Mouse (Mus musculus): ENCODE measurements at regions not wholly inside any gene's neighbourhood (a gene's known extent, or its start where the extent isn't known, plus 50 kb on each side); places are given as distances from the start of the nearest gene placed in this dataset.

DNA sequence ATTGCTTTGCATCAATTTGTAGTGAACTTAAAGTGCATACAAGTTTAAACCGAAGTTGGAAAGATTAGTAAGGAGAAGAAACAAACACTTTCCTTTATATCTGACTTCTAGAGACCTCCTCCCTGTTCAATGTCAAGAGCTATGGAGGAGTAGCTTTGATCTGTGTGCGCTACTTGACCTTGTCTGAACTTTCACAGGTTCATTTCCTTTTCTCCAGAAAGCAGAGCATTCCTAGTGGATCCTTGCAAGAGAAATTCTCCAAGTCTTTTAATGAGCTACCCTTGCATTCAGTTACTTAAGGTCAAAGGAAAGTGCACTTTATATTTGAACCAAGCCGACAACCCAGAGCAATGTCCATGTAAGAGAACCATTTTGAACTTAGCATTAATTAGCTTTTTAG, 177.2 kb upstream of the Mdga2 start:
- Histone ChIP-seq H3K9ac (ENCODE audit: control insufficient read depth, low read depth, low read length, poor library complexity, severe bottlenecking) (no peak overlapping the region), H3K27ac (ENCODE audit: control insufficient read depth, low read depth, low read length) (no peak overlapping the region), H3K9me3 (replicated peaks; ENCODE audit: insufficient read depth, low read length) (no peaks in the 10 kb centered on the region), H3K36me3 (ENCODE audit: control insufficient read depth in 1 of 2, insufficient read depth in 2 of 2, low read length in 2 of 2) (no peaks in the 10 kb centered on the region), H3K27me3 (ENCODE audit: control insufficient read depth in 1 of 2, insufficient read depth in 2 of 2, low read length in 2 of 2) (no peaks in the 10 kb centered on the region), H3K4me3 (ENCODE audit: control insufficient read depth in 1 of 2, insufficient read depth in 1 of 2, low read depth in 2 of 2, low read length in 2 of 2) (no peak overlapping the region), H3K79me2 (ENCODE audit: control insufficient read depth, insufficient read depth, low read length, poor library complexity) (no peaks in the 10 kb centered on the region), H3K4me1 (ENCODE audit: control insufficient read depth in 1 of 2, insufficient read depth in 2 of 2, low read length in 2 of 2) (no peaks in the 10 kb centered on the region)
- TF ChIP-seq BHLHE40 (IDR thresholded peaks at IDR 0.05; ENCODE audit: borderline replicate concordance, low read depth, low read length): no peak
- no peak for DNase-seq (ENCODE audit: low read depth, low spot score)

GRCm38 (mm10) chr12:67374530-67374929, 152.2 kb upstream of the Mdga2 start:
- TF ChIP-seq NELFE (IDR thresholded peaks at IDR 0.05; ENCODE audit: low read depth, low read length) (no peak), ZNF384 (IDR thresholded peaks at IDR 0.05; ENCODE audit: low read depth, low read length) (no peak), MEF2A (IDR thresholded peaks at IDR 0.05; ENCODE audit: extremely low read depth, insufficient replicate concordance, low read depth, low read length, poor library complexity, severe bottlenecking) (no peak), ELF1 (IDR thresholded peaks at IDR 0.05; ENCODE audit: low read depth, low read length) (no peak)
- H3K27me3 ChIP-seq (ENCODE audit: control insufficient read depth in 1 of 2, insufficient read depth in 2 of 2, low read length in 2 of 2): no peaks in the 10 kb centered on the region
- H3K36me3 ChIP-seq (ENCODE audit: control insufficient read depth in 1 of 2, insufficient read depth in 2 of 2, low read length in 2 of 2): no peaks in the 10 kb centered on the region
- no peaks in the 10 kb centered on the region for H3K79me2 ChIP-seq (ENCODE audit: control insufficient read depth, insufficient read depth, low read length, poor library complexity)
- no peaks in the 10 kb centered on the region for H3K9me3 ChIP-seq (replicated peaks; ENCODE audit: insufficient read depth, low read length)
- no peak overlapping the region for H3K4me3 ChIP-seq (ENCODE audit: control insufficient read depth in 1 of 2, insufficient read depth in 1 of 2, low read depth in 2 of 2, low read length in 2 of 2)
- no peaks in the 10 kb centered on the region for H3K4me1 ChIP-seq (ENCODE audit: control insufficient read depth in 1 of 2, insufficient read depth in 2 of 2, low read length in 2 of 2)
- H3K9ac ChIP-seq (ENCODE audit: control insufficient read depth, low read depth, low read length, poor library complexity, severe bottlenecking): no peak overlapping the region
- no peak for DNase-seq (ENCODE audit: low read depth, low spot score)
- no peak overlapping the region for H3K27ac ChIP-seq (ENCODE audit: control insufficient read depth, low read depth, low read length)

DNA sequence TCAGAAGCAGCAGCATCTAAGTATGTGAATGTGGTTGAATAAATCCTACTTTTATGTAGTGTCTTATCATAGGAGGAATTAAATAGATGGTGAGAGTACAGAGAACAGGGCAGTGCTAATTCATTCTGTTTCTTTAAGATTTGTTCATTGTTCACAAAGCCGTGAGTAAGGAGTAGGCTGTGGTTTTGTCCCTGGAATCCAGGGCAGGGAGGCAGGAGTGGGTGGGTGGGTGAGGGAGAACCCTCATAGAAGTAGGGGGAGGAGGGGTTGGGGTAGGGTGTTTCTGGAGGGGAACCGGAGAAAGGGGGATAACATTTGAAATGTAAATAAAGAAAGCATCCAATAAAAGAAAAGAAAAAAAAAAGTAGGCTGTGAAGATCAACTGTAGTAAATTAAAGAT, 126.2 kb upstream of the Mdga2 start:
- no peak for DNase-seq (ENCODE audit: low read depth, low spot score)
- Histone ChIP-seq H3K79me2 (ENCODE audit: control insufficient read depth, insufficient read depth, low read length, poor library complexity) (no peaks in the 10 kb centered on the region), H3K27me3 (ENCODE audit: control insufficient read depth in 1 of 2, insufficient read depth in 2 of 2, low read length in 2 of 2) (no peaks in the 10 kb centered on the region), H3K4me1 (ENCODE audit: control insufficient read depth in 1 of 2, insufficient read depth in 2 of 2, low read length in 2 of 2) (no peaks in the 10 kb centered on the region), H3K4me3 (ENCODE audit: control insufficient read depth in 1 of 2, insufficient read depth in 1 of 2, low read depth in 2 of 2, low read length in 2 of 2) (no peak overlapping the region), H3K9me3 (replicated peaks; ENCODE audit: insufficient read depth, low read length) (no peaks in the 10 kb centered on the region), H3K27ac (ENCODE audit: control insufficient read depth, low read depth, low read length) (no peak overlapping the region), H3K9ac (ENCODE audit: control insufficient read depth, low read depth, low read length, poor library complexity, severe bottlenecking) (no peak overlapping the region), H3K36me3 (ENCODE audit: control insufficient read depth in 1 of 2, insufficient read depth in 2 of 2, low read length in 2 of 2) (no peaks in the 10 kb centered on the region)
- TF ChIP-seq NELFE (IDR thresholded peaks at IDR 0.05; ENCODE audit: low read depth, low read length): no peak
- TF ChIP-seq ZMIZ1 (IDR thresholded peaks at IDR 0.05; ENCODE audit: low read depth, low read length): no peak

- Histone ChIP-seq H3K27ac (ENCODE audit: control insufficient read depth, low read depth, low read length) (no peak overlapping the region), H3K4me3 (ENCODE audit: control insufficient read depth in 1 of 2, insufficient read depth in 1 of 2, low read depth in 2 of 2, low read length in 2 of 2) (no peak overlapping the region), H3K4me1 (ENCODE audit: control insufficient read depth in 1 of 2, insufficient read depth in 2 of 2, low read length in 2 of 2) (no peaks in the 10 kb centered on the region), H3K27me3 (ENCODE audit: control insufficient read depth in 1 of 2, insufficient read depth in 2 of 2, low read length in 2 of 2) (no peaks in the 10 kb centered on the region), H3K79me2 (ENCODE audit: control insufficient read depth, insufficient read depth, low read length, poor library complexity) (no peaks in the 10 kb centered on the region), H3K9me3 (replicated peaks; ENCODE audit: insufficient read depth, low read length) (no peaks in the 10 kb centered on the region), H3K9ac (ENCODE audit: control insufficient read depth, low read depth, low read length, poor library complexity, severe bottlenecking) (no peak overlapping the region), H3K36me3 (ENCODE audit: control insufficient read depth in 1 of 2, insufficient read depth in 2 of 2, low read length in 2 of 2) (no peaks in the 10 kb centered on the region)
- peak; percentile 15 for DNase-seq (ENCODE audit: low read depth, low spot score)
- TF ChIP-seq TCF12 (IDR thresholded peaks at IDR 0.05; ENCODE audit: low read depth, low read length) (peak; percentile 45; the same call in 1 of the 2 replicates), POLR2A (IDR thresholded peaks at IDR 0.05; ENCODE audit: control insufficient read depth in 1 of 2, insufficient read depth in 1 of 2, low read depth in 1 of 2, low read length in 2 of 2, poor library complexity in 1 of 2) (no peak), USF1 (IDR thresholded peaks at IDR 0.05; ENCODE audit: low read depth, low read length) (no peak), ELF1 (IDR thresholded peaks at IDR 0.05; ENCODE audit: low read depth, low read length) (0 out of 2 replicates have a peak, but pooled peaks have one; percentile 13), ZNF384 (IDR thresholded peaks at IDR 0.05; ENCODE audit: low read depth, low read length) (peak; percentile 95), SIN3A (IDR thresholded peaks at IDR 0.05; ENCODE audit: low read length) (no peak), ZKSCAN1 (IDR thresholded peaks at IDR 0.05; ENCODE audit: low read depth, low read length) (no peak), EP300 (IDR thresholded peaks at IDR 0.05; ENCODE audit: low read depth in 1 of 2, low read length in 2 of 2) (peak in 1 of 2 experiments; percentile 16; a peak in 1 of 4 replicates)
These were observed 110.2 kb upstream of the Mdga2 start for GRCm38 (mm10) chr12:67332483-67332998.

All from MEL (cell line).